Mouse (Mus musculus) heart, adult 18-20 months (tissue): ENCODE measurements around the gene Cnnm1. TPM values are rescaled to one million over a fixed set of nuclear protein-coding genes. Genes with fewer than 3 reads are reported as not detected.
A peak's percentile ranks its signal among the peaks of the same experiment; 100 is the strongest.

Experiments used
- DNase-seq, 2 experiments: peaks; one replicate each; pipeline ENCODE4 v3.0.0; 2021 to 2022; ENCODE audit warnings: mixed read lengths in 1 of 2
- long read RNA-seq, 2 experiments: library from polyadenylated mRNA; stranded (forward); transcript quantifications; one replicate each; pipeline ENCODE4 v2.0.0; 2021
- total RNA-seq, 2 experiments: library from RNA; stranded (reverse); gene quantifications; 2 replicates each; pipeline ENCODE4 v1.2.3; 2021

The Cnnm1 gene
- under 1 TPM in 1 of 2 experiments, not detected in 1; 0.31 TPM for total RNA-seq
- long read RNA-seq, experiment 1 = 0 reads
- long read RNA-seq, experiment 2 = 0 reads

GRCm38 (mm10) chr19:43440112-43440737 is at the start of gene Cnnm1:
Gene Cnnm1 (plus strand): TSS chr19:43440436.
- DNase-seq = peak; percentile 6 to 10

- DNase-seq = peak; percentile 22 to 63
Measured at GRCm38 (mm10) chr19:43396327-43396726, 43.9 kb upstream of the Cnnm1 start.

GRCm38 (mm10) chr19:43407181-43407580 is 33.1 kb upstream of the Cnnm1 start:
- DNase-seq = no peak

GRCm38 (mm10) chr19:43415565-43415964 is 24.7 kb upstream of the Cnnm1 start:
- DNase-seq = no peak

GRCm38 (mm10) chr19:43420506-43420905 is 19.7 kb upstream of the Cnnm1 start:
- DNase-seq = no peak

- no peak for DNase-seq
Measured at GRCm38 (mm10) chr19:43424082-43424481, 16.2 kb upstream of the Cnnm1 start.

GRCm38 (mm10) chr19:43427446-43428224 is 12.6 kb upstream of the Cnnm1 start:
- DNase-seq = no peak

- no peak for DNase-seq
Measured at GRCm38 (mm10) chr19:43439246-43439645, 990 bp upstream of the Cnnm1 start.

GRCm38 (mm10) chr19:43440768-43441660 is 778 bp downstream of the Cnnm1 start:
- peak in 1 of 2 experiments; percentile 5 for DNase-seq

- DNase-seq = no peak
Measured at GRCm38 (mm10) chr19:43441661-43441990, 1.4 kb downstream of the Cnnm1 start.

GRCm38 (mm10) chr19:43442269-43442668 is 2.0 kb downstream of the Cnnm1 start:
- DNase-seq = no peak

- DNase-seq = no peak
Measured at GRCm38 (mm10) chr19:43442906-43443305, 2.7 kb downstream of the Cnnm1 start.

GRCm38 (mm10) chr19:43444636-43445205 is 4.5 kb downstream of the Cnnm1 start:
- no peak for DNase-seq

GRCm38 (mm10) chr19:43451563-43451962 is 11.3 kb downstream of the Cnnm1 start:
- DNase-seq = no peak

GRCm38 (mm10) chr19:43452176-43452575 is 11.9 kb downstream of the Cnnm1 start:
- DNase-seq = no peak

- no peak for DNase-seq
Measured at GRCm38 (mm10) chr19:43453025-43453424, 12.8 kb downstream of the Cnnm1 start.

- no peak for DNase-seq
Measured at GRCm38 (mm10) chr19:43459948-43460347, 19.7 kb downstream of the Cnnm1 start.

- DNase-seq = no peak
Measured at GRCm38 (mm10) chr19:43460481-43460880, 20.2 kb downstream of the Cnnm1 start.

- no peak for DNase-seq
Measured at GRCm38 (mm10) chr19:43462141-43462540, 21.9 kb downstream of the Cnnm1 start.

- DNase-seq = no peak
Measured at GRCm38 (mm10) chr19:43463546-43464293, 23.5 kb downstream of the Cnnm1 start.

- DNase-seq = no peak
Measured at GRCm38 (mm10) chr19:43464294-43464687, 24.1 kb downstream of the Cnnm1 start.

GRCm38 (mm10) chr19:43465076-43465475 is 24.8 kb downstream of the Cnnm1 start:
- DNase-seq = no peak
